Mouse (Mus musculus): ENCODE measurements around the gene Plin5. TPM values are rescaled to one million over a fixed set of nuclear protein-coding genes. Genes with fewer than 3 reads are reported as not detected.
A peak's percentile ranks its signal among the peaks of the same experiment; 100 is the strongest.

Gene Plin5
- polyA plus RNA-seq, 1 experiment from 2014 or later, result not detected

GRCm38 (mm10) chr17:56144546-56144945 is 27.1 kb upstream of the Plin5 start:
- H3K36me3 ChIP-seq, result no peaks in the 10 kb centered on the region
- 61% methylated on average over 9 of the region's 9 CpGs for WGBS
- H3K9me3 ChIP-seq, result no peaks in the 10 kb centered on the region
- H3K4me3 ChIP-seq, result no peak overlapping the region
- peaks cover 100% of the 10 kb centered on the region for H3K27me3 ChIP-seq
- peaks cover 36% of the 10 kb centered on the region for H3K4me1 ChIP-seq
- no peak overlapping the region for H3K4me2 ChIP-seq (replicated peaks)
- no peak overlapping the region for H3K9ac ChIP-seq
- H3K27ac ChIP-seq, result no peak overlapping the region
- no peak for ATAC-seq (ENCODE audit: low FRiP score, low read depth)

GRCm38 (mm10) chr17:56141702-56142605 is 24.6 kb upstream of the Plin5 start:
- peak overlapping the region; percentile 45 for H3K4me3 ChIP-seq
- no peaks in the 10 kb centered on the region for H3K36me3 ChIP-seq
- peak overlapping the region; percentile 53 for H3K9ac ChIP-seq
- peak overlapping the region; percentile 75 for H3K4me2 ChIP-seq (replicated peaks)
- ATAC-seq (ENCODE audit: low FRiP score, low read depth), result peak; percentile 45
- H3K27me3 ChIP-seq, result peaks cover 100% of the 10 kb centered on the region
- H3K4me1 ChIP-seq, result peaks cover 35% of the 10 kb centered on the region
- H3K27ac ChIP-seq, result no peak overlapping the region
- WGBS, result under 1% methylated on average over 44 of the region's 47 CpGs
- H3K9me3 ChIP-seq, result no peaks in the 10 kb centered on the region

GRCm38 (mm10) chr17:56139858-56140595 is 22.6 kb upstream of the Plin5 start, which contains the start of gene Sema6b:
Sema6b (minus strand) TSS chr17:56140343.
- peak within 1 kb of the TSS; percentile 72 for H3K9ac ChIP-seq
- peak within 1 kb of the TSS; percentile 98 for H3K4me2 ChIP-seq (replicated peaks)
- H3K27me3 ChIP-seq, result peaks cover 93% of the 10 kb centered on the region
- peak within 1 kb of the TSS; percentile 75 for H3K4me3 ChIP-seq
- H3K9me3 ChIP-seq, result no peaks in the 10 kb centered on the region
- H3K36me3 ChIP-seq, result no peaks in the 10 kb centered on the region
- H3K27ac ChIP-seq, result no peak within 1 kb of the TSS
- WGBS, result 1% methylated on average over 79 of the region's 79 CpGs
- H3K4me1 ChIP-seq, result peaks cover 29% of the 10 kb centered on the region
- peak; percentile 3; the same call in 1 of the 2 replicates for ATAC-seq (ENCODE audit: low FRiP score, low read depth)

- ATAC-seq (ENCODE audit: low FRiP score, low read depth), result no peak
- peak overlapping the region; percentile 72 for H3K9ac ChIP-seq
- H3K27me3 ChIP-seq, result peaks cover 89% of the 10 kb centered on the region
- no peaks in the 10 kb centered on the region for H3K36me3 ChIP-seq
- peaks cover 34% of the 10 kb centered on the region for H3K4me1 ChIP-seq
- 4% methylated on average over 20 of the region's 21 CpGs for WGBS
- no peak overlapping the region for H3K27ac ChIP-seq
- no peaks in the 10 kb centered on the region for H3K9me3 ChIP-seq
- H3K4me3 ChIP-seq, result peak overlapping the region; percentile 75
- H3K4me2 ChIP-seq (replicated peaks), result peak overlapping the region; percentile 98
Measured at GRCm38 (mm10) chr17:56139355-56139754, 22.0 kb upstream of the Plin5 start.

- peaks cover 47% of the 10 kb centered on the region for H3K4me1 ChIP-seq
- H3K9me3 ChIP-seq, result no peaks in the 10 kb centered on the region
- no peak overlapping the region for H3K27ac ChIP-seq
- 0 out of 2 replicates have a peak overlapping the region, but pooled peaks have one; percentile 43 for H3K9ac ChIP-seq
- ATAC-seq (ENCODE audit: low FRiP score, low read depth), result no peak
- H3K4me2 ChIP-seq (replicated peaks), result peak overlapping the region; percentile 98
- 15% methylated on average over 25 of the region's 25 CpGs for WGBS
- H3K4me3 ChIP-seq, result peak overlapping the region; percentile 75; the same call in 1 of the 2 replicates
- H3K36me3 ChIP-seq, result no peaks in the 10 kb centered on the region
- H3K27me3 ChIP-seq, result peaks cover 76% of the 10 kb centered on the region
Measured at GRCm38 (mm10) chr17:56137839-56138613, 20.6 kb upstream of the Plin5 start.

GRCm38 (mm10) chr17:56136558-56136957 is 19.2 kb upstream of the Plin5 start:
- H3K27ac ChIP-seq, result no peak overlapping the region
- H3K9me3 ChIP-seq, result no peaks in the 10 kb centered on the region
- peaks cover 61% of the 10 kb centered on the region for H3K27me3 ChIP-seq
- no peak overlapping the region for H3K9ac ChIP-seq
- WGBS, result 90% methylated on average over 7 of the region's 7 CpGs
- H3K4me1 ChIP-seq, result peaks cover 37% of the 10 kb centered on the region
- H3K4me2 ChIP-seq (replicated peaks), result no peak overlapping the region
- H3K36me3 ChIP-seq, result no peaks in the 10 kb centered on the region
- no peak for ATAC-seq (ENCODE audit: low FRiP score, low read depth)
- no peak overlapping the region for H3K4me3 ChIP-seq

GRCm38 (mm10) chr17:56134463-56134971 is 17.1 kb upstream of the Plin5 start:
- Histone ChIP-seq H3K27me3 (peaks cover 40% of the 10 kb centered on the region), H3K9ac (peak overlapping the region; percentile 48; the same call in 1 of the 2 replicates)
- ATAC-seq (ENCODE audit: low FRiP score, low read depth), result no peak

GRCm38 (mm10) chr17:56133457-56134363 is 16.3 kb upstream of the Plin5 start:
- ATAC-seq (ENCODE audit: low FRiP score, low read depth), result peak; percentile 41; the same call in 1 of the 2 replicates
- H3K27ac ChIP-seq, result no peak overlapping the region
- no peaks in the 10 kb centered on the region for H3K9me3 ChIP-seq
- peak overlapping the region; percentile 48; the same call in 1 of the 2 replicates for H3K9ac ChIP-seq
- peak overlapping the region; percentile 67 for H3K4me2 ChIP-seq (replicated peaks)
- H3K4me3 ChIP-seq, result peak overlapping the region; percentile 34
- H3K36me3 ChIP-seq, result no peaks in the 10 kb centered on the region; the same call in none of the 2 replicates
- peaks cover 25% of the 10 kb centered on the region for H3K4me1 ChIP-seq
- WGBS, result 22% methylated on average over 19 of the region's 21 CpGs
- peaks cover 32% of the 10 kb centered on the region for H3K27me3 ChIP-seq

More at GRCm38 (mm10) chr17:56134463-56134971, 17.1 kb upstream of the Plin5 start:
- Histone ChIP-seq H3K9me3 (no peaks in the 10 kb centered on the region), H3K36me3 (no peaks in the 10 kb centered on the region; the same call in none of the 2 replicates), H3K4me2 (replicated peaks) (peak overlapping the region; percentile 67), H3K4me1 (peaks cover 29% of the 10 kb centered on the region), H3K27ac (no peak overlapping the region), H3K4me3 (peak overlapping the region; percentile 34)
- WGBS, result 2% methylated on average over 27 of the region's 27 CpGs

- Histone ChIP-seq H3K36me3 (no peaks in the 10 kb centered on the region; the same call in none of the 2 replicates), H3K27me3 (peaks cover 22% of the 10 kb centered on the region), H3K4me2 (replicated peaks) (no peak overlapping the region), H3K27ac (no peak overlapping the region), H3K9ac (no peak overlapping the region), H3K4me3 (no peak overlapping the region), H3K4me1 (peaks cover 18% of the 10 kb centered on the region), H3K9me3 (no peaks in the 10 kb centered on the region)
- 7% methylated on average over 14 of the region's 14 CpGs for WGBS
- ATAC-seq (ENCODE audit: low FRiP score, low read depth), result no peak
Measured at GRCm38 (mm10) chr17:56132661-56133060, 15.3 kb upstream of the Plin5 start.

- 43% methylated on average over 7 of the region's 7 CpGs for WGBS
Measured at GRCm38 (mm10) chr17:56131814-56132213, 14.4 kb upstream of the Plin5 start.

More at GRCm38 (mm10) chr17:56131814-56132213, 14.4 kb upstream of the Plin5 start:
- no peak overlapping the region for H3K9ac ChIP-seq
- H3K4me2 ChIP-seq (replicated peaks), result no peak overlapping the region
- no peak overlapping the region for H3K4me3 ChIP-seq
- no peak overlapping the region for H3K27ac ChIP-seq
- H3K9me3 ChIP-seq, result no peaks in the 10 kb centered on the region
- H3K27me3 ChIP-seq, result peaks cover 14% of the 10 kb centered on the region
- peaks cover 18% of the 10 kb centered on the region for H3K4me1 ChIP-seq
- ATAC-seq (ENCODE audit: low FRiP score, low read depth), result no peak
- no peaks in the 10 kb centered on the region; the same call in none of the 2 replicates for H3K36me3 ChIP-seq

Data from limb, embryonic 13.5 days (tissue).